Mouse (Mus musculus): ENCODE measurements around the gene Kit.

DNA sequence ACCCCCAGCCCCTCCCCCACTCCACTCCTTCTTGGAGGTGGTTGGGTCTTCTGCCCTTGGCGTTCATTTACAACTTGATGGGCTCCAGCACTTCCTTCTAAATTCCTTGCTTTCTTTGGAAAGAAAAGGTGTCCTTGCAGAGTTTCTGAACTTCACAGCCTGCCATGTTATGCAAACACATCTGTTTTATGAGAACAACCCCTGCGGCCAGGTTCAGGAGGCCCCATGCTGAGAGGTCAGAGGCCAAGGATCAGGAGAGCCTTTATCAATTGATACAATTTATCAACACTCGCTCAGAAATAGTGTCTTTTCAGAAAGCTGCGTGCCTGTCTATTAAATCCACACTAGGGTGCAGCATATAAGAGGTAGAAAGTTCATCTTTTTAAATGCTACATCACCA is 37.0 kb upstream of the Kit start:
- TF ChIP-seq CTCF (IDR thresholded peaks at IDR 0.05; ENCODE audit: control insufficient read depth, insufficient read depth, insufficient read length): no peak
- TF ChIP-seq MYOD1 (IDR thresholded peaks at IDR 0.05; ENCODE audit: control insufficient read depth, insufficient read length, low read depth): no peak
- no peak for TF ChIP-seq USF1 (IDR thresholded peaks at IDR 0.05; ENCODE audit: low read depth)
- no peak for TF ChIP-seq FOSL1 (IDR thresholded peaks at IDR 0.05; ENCODE audit: insufficient read depth, low read length, poor library complexity, severe bottlenecking)
- TF ChIP-seq MAX (IDR thresholded peaks at IDR 0.05): no peak

Data from C2C12 (cell line).